Mouse (Mus musculus): Measurements from ENCODE around the gene Serpinc1.

GRCm38 (mm10) chr1:161037599-161037998 lies 59.2 kb downstream of the Serpinc1 start:
- TF ChIP-seq POLR2A (IDR thresholded peaks at IDR 0.05; ENCODE audit: borderline replicate concordance, low read depth, low read length) (no peak), CTCF (IDR thresholded peaks at IDR 0.05; ENCODE audit: low read depth, low read length) (no peak)
